Mouse (Mus musculus) E14TG2a.4 (cell line): ENCODE data around the gene Stk36.

ENCODE experiments used
- H3K27me3 ChIP-seq: 2 replicates; pipeline ENCODE4 v1.6.1; 2014; ENCODE audit warnings: low read length, control low read depth; ENCODE audit not compliant: insufficient read depth
- H3K36me3 ChIP-seq: 2 replicates; pipeline ENCODE4 v1.6.1; 2014; ENCODE audit warnings: low read length, control low read depth; ENCODE audit not compliant: insufficient read depth
- H3K4me1 ChIP-seq: replicated peaks from 2 replicates; pipeline ENCODE4 v1.6.1; 2014; ENCODE audit warnings: low read depth, low read length, control low read depth
- H3K4me3 ChIP-seq: replicated peaks from 2 replicates; pipeline ENCODE4 v1.5.1; 2014; ENCODE audit warnings: mild to moderate bottlenecking, low read length
- H3K9me3 ChIP-seq: 2 replicates; pipeline ENCODE4 v1.6.1; 2014; ENCODE audit warnings: low read length, control low read depth
- CTCF ChIP-seq: conservative IDR thresholded peaks from 2 replicates; pipeline ENCODE4 v1.5.1; 2014; ENCODE audit warnings: low read length
- NANOG ChIP-seq: IDR thresholded peaks from 2 replicates; pipeline ENCODE4 v1.6.1; 2014; ENCODE audit warnings: borderline replicate concordance, low read length, mixed read lengths
- POU5F1 ChIP-seq: IDR thresholded peaks from 2 replicates; pipeline ENCODE4 v1.6.1; 2014; ENCODE audit warnings: low read length, borderline replicate concordance

Gene Stk36

DNA sequence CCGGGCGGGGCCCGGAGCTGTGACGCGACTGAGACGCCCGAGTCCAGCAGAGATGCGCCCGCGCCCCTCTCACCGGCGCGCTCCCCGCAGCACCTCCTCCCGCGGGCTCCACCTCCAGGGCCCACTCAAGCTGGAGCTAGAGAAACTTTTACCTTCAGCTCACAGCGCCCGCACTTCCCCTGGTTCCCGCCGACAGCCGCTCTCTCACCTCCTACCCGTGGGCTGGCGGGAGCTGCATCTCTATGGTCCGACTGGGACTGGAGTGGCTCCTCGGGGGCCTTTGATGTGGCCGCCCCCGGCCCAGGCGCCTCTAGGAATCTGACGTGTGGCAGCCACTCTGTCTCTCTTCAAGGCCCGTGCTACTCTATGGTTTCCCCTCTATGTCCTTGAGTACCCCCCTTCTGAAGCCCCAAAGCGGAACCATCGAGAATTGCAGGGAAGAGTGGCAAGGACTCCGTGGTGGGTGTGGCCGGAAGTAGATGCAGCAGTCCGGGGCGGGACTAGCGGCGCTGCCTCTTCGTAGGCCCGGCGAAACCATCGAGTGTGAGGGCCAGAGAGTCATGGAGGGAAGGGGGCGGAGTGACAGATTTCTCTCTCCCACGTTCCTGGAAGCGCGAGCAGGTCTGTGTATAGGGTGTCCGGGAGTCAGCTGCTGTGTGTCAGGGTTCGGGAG, 13.3 kb upstream of the Stk36 start, which contains the start of the genes Zfp142 and Bcs1l:
Zfp142 (minus strand) TSS at position 474 of the 673 bp plus-strand sequence.
Bcs1l (plus strand) TSS at position 517 of the 673 bp plus-strand sequence.
- Histone ChIP-seq H3K9me3 (no peaks in the 10 kb centered on the region), H3K4me3 (peak within 1 kb of the TSS; percentile 99), H3K27me3 (no peaks in the 10 kb centered on the region), H3K4me1 (peaks cover 53% of the 10 kb centered on the region), H3K36me3 (peaks cover 56% of the 10 kb centered on the region)
- no peak for TF ChIP-seq CTCF
- 0 out of 2 replicates have a peak, but pooled peaks have one; percentile 8 for TF ChIP-seq POU5F1

- Histone ChIP-seq H3K4me3 (no peak overlapping the region), H3K36me3 (peaks cover 94% of the 10 kb centered on the region), H3K9me3 (no peaks in the 10 kb centered on the region), H3K4me1 (peaks cover 12% of the 10 kb centered on the region), H3K27me3 (no peaks in the 10 kb centered on the region)
- TF ChIP-seq NANOG = no peak
- no peak for TF ChIP-seq POU5F1
These were observed 6.8 kb upstream of the Stk36 start for GRCm38 (mm10) chr1:74594434-74594833.

- Histone ChIP-seq H3K4me3 (peak overlapping the region; percentile 94), H3K36me3 (peaks cover 39% of the 10 kb centered on the region), H3K4me1 (peaks cover 10% of the 10 kb centered on the region), H3K9me3 (no peaks in the 10 kb centered on the region), H3K27me3 (no peaks in the 10 kb centered on the region)
- TF ChIP-seq NANOG (no peak), POU5F1 (no peak), CTCF (no peak)
These were observed 561 bp upstream of the Stk36 start for GRCm38 (mm10) chr1:74600501-74601266.

GRCm38 (mm10) chr1:74624183-74624582, 22.9 kb downstream of the Stk36 start:
- Histone ChIP-seq H3K27me3 (no peaks in the 10 kb centered on the region), H3K36me3 (no peaks in the 10 kb centered on the region), H3K4me1 (peaks cover 4% of the 10 kb centered on the region; the same call in 1 of the 2 replicates), H3K4me3 (no peak overlapping the region), H3K9me3 (no peaks in the 10 kb centered on the region)
- TF ChIP-seq CTCF (no peak), NANOG (no peak), POU5F1 (no peak)

DNA sequence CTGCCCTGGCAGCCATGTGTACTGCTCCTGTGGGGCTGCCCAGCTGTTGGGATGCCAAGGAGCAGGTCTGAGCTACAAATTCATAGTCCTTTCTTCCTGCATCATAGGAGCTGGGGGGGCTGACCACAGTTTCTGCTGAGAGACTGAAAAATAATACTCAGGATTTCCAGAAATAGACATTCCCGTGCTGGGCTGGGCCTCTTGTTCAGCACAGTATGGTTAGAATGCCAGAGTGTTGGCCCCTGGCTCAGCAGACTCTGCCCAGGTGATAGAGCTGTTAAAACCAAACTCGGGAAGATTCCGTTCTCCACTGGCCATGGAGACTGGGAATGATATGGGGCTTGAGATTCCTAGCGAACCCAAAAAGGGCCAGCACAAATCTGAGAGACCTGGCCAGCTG, 24.8 kb downstream of the Stk36 start:
- no peaks in the 10 kb centered on the region for H3K27me3 ChIP-seq

DNA sequence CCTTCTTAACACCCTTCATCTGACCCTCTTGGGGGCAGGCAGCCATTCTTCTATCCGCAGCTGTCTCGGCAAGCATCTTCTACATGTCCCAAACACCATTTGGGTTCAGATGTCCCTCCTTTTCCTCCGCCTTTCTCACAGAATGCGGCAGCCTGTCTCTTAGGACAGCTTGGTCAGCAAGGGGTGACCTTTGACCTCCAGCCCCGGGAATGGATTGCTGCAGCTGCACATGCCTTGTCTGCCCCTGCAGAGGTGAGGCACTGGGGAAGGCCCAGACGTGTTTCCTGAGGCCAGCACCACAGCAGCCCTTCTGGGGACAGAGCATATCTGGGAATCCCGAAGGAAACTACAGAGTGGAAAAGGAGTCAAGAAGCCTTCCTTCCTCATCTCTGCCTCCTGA, 26.8 kb downstream of the Stk36 start:
- TF ChIP-seq NANOG (no peak), POU5F1 (no peak), CTCF (no peak)
- Histone ChIP-seq H3K9me3 (no peaks in the 10 kb centered on the region), H3K36me3 (no peaks in the 10 kb centered on the region), H3K27me3 (no peaks in the 10 kb centered on the region), H3K4me3 (0 out of 2 replicates have a peak overlapping the region, but pooled peaks have one; percentile 11), H3K4me1 (peaks cover 4% of the 10 kb centered on the region; the same call in 1 of the 2 replicates)

More for the DNA sequence above, 24.8 kb downstream of the Stk36 start:
- Histone ChIP-seq H3K4me1 (peaks cover 4% of the 10 kb centered on the region; the same call in 1 of the 2 replicates), H3K36me3 (no peaks in the 10 kb centered on the region), H3K9me3 (no peaks in the 10 kb centered on the region), H3K4me3 (no peak overlapping the region)
- no peak for TF ChIP-seq POU5F1
- no peak for TF ChIP-seq CTCF
- no peak for TF ChIP-seq NANOG

- Histone ChIP-seq H3K4me3 (no peak overlapping the region), H3K36me3 (no peaks in the 10 kb centered on the region), H3K9me3 (no peaks in the 10 kb centered on the region), H3K27me3 (peaks cover 5% of the 10 kb centered on the region; the same call in 1 of the 2 replicates), H3K4me1 (peaks cover 4% of the 10 kb centered on the region; the same call in 1 of the 2 replicates)
- TF ChIP-seq NANOG = no peak
- TF ChIP-seq POU5F1 = no peak
- no peak for TF ChIP-seq CTCF
These were observed 31.5 kb downstream of the Stk36 start for GRCm38 (mm10) chr1:74632734-74633133.

GRCm38 (mm10) chr1:74643524-74643923, 42.3 kb downstream of the Stk36 start:
- no peaks in the 10 kb centered on the region for H3K36me3 ChIP-seq
- no peaks in the 10 kb centered on the region for H3K4me1 ChIP-seq
- no peaks in the 10 kb centered on the region for H3K27me3 ChIP-seq
- peaks cover 20% of the 10 kb centered on the region for H3K9me3 ChIP-seq
- no peak for TF ChIP-seq POU5F1
- TF ChIP-seq CTCF = no peak
- TF ChIP-seq NANOG = no peak
- H3K4me3 ChIP-seq = no peak overlapping the region
